Mouse (Mus musculus) kidney, postnatal 36 days (tissue): ENCODE measurements around the gene Pds5a.
"Not testable (repeated sequence)": the region's sequence is repeated elsewhere in the genome, so short reads cannot be mapped to it uniquely, and the experiment has no call there.

ENCODE experiments used
- DNase-seq, 2 experiments: peaks; one replicate each; pipeline ENCODE4 v3.0.0; 2021 to 2022; ENCODE audit warnings: mixed read lengths in 2 of 2

The Pds5a gene

DNA sequence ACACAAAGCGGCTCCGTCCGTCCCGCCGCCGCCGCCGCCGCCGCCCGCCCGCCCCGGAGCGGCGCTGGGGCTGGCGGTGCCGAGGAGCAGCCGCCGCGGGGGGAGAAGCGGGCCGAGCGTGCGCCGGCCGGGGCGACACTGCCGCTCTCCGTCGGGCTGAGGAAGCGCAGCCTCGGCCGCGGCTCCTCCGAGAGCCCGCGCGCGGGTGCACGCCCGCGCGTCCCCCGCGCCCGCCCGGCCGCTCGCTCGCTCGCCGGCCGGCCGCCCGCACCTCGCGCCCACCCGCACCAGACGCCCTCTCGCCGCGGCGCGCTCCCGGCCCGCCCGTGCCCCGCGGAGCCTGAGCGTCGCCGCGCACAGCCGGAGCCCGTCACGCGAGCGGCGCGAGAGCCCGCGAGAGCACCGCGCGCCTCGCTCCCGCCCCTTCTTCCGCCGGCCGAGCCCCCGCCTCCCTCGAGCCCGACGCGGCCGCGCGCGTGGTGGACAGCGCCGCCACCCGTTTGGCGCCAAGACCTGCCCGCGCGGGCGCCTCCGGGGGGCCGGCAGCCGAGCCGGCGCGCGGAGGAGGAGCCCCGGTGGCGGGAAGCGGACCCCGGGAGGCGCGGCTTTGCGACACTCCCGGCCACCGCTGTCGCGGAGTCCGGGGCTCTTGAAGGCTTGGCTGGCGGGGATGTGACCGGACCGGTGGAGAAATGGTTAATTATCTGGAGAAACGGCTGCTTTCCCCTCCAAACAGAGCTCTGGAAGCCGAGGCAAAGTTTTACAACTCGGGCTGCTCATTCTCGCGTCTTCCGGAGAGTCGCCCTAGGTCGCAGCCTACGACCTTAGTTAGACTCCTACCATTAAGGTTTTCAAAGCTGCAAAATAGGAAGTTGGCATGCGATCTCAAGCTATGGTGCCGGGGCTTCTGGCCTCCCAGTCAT is at the start of gene Pds5a:
Gene Pds5a, minus strand, starts transcription at position 438 of the 923 bp plus-strand sequence.
- peak; percentile 86 to 92 for DNase-seq

- DNase-seq, result no peak
Observed at GRCm38 (mm10) chr5:65746908-65747307, 48.8 kb upstream of the Pds5a start.

DNA sequence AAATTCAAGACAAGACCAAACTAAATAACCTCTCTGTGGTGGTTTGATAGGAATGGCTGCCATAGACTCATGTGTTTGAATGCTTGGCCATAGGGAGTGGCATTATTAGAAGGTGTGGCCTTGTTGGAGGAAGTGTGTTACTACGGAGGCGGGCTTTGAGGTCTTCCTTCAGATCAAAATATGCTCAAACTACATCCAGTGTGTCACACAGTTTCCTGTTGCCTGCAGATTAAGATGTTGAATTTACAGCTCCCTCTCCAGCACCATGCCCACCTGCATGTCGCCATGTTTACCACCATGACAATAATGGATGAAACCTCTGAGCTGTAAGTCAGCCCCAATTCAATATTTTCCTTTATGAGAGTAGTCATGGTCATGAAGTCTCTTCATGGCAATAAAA is 41.3 kb upstream of the Pds5a start:
- no peak for DNase-seq

DNA sequence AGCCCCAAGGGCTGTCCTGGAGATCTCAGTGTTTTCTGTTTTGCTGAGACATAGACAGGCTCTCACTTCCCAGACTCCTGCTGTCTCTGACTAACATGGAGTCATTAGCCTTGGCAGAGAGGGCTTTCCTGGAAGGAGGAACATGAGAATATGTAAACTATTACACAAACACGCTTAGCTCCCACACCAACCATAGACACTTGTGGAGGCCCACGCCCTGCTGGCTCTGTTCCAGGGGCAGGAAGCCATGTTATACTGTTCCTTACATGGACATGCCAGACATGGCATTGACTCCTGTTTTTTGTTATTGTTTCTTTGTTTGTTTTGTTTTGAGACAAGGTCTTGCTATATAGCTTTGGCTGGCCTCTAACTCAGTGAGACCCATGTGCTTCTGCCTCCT is 37.5 kb upstream of the Pds5a start:
- DNase-seq, result no peak

GRCm38 (mm10) chr5:65731173-65732007 is 33.3 kb upstream of the Pds5a start:
- peak; percentile 78 to 82 for DNase-seq

- peak; percentile 74 to 83 for DNase-seq
Observed at GRCm38 (mm10) chr5:65724311-65725054, 26.4 kb upstream of the Pds5a start.

GRCm38 (mm10) chr5:65718368-65718767 is 20.3 kb upstream of the Pds5a start:
- no peak for DNase-seq

GRCm38 (mm10) chr5:65717903-65718211 is 19.8 kb upstream of the Pds5a start:
- not testable (repeated sequence) for DNase-seq

- DNase-seq, result peak in 1 of 2 experiments; percentile 29
Observed at GRCm38 (mm10) chr5:65717063-65717902, 19.2 kb upstream of the Pds5a start.

GRCm38 (mm10) chr5:65715084-65715483 is 17.0 kb upstream of the Pds5a start:
- DNase-seq, result no peak

GRCm38 (mm10) chr5:65711463-65711862 is 13.4 kb upstream of the Pds5a start:
- no peak for DNase-seq

DNA sequence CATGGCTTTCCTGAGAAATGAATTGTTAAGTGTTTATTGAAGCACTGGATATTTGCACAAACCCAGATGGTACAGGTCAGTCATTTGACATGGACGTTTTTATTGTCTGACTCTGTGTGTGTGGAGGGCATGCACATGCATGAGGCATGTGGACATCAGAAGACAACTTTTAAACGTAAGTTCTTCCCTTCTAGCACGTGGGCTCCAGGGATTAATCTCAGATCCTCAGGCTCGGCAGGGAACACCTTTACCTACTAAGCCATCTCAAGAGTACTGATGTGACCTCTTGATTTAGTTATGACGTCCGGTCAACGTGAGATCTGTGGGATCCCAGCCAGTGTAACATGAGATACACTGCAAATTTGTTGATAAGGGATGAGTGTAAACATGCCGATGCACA is 12.2 kb upstream of the Pds5a start:
- DNase-seq, result no peak

GRCm38 (mm10) chr5:65706979-65707378 is 8.9 kb upstream of the Pds5a start:
- no peak for DNase-seq

- no peak for DNase-seq
Observed at GRCm38 (mm10) chr5:65706171-65706570, 8.1 kb upstream of the Pds5a start.

- DNase-seq, result no peak
Observed at GRCm38 (mm10) chr5:65704765-65705678, 6.9 kb upstream of the Pds5a start.

DNA sequence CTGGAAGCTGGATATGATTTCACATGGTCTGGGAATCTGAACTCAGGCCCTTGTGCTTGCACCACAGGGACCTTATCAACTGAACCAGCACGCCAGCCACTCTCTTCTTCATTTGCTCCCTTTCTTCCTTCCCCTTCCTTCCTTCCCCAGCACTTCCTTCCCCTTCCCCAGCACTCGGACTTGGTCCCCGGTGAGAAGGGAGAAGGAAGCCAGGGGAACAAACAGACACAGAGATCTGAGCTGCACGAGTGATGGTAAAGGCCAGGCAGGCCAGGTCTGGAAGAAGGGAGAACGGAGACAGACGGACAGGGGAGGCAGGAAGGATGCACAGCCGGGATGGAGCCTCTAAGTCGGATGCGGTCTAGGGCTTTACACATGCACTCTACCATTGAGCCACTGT is 5.2 kb upstream of the Pds5a start:
- no peak for DNase-seq

DNA sequence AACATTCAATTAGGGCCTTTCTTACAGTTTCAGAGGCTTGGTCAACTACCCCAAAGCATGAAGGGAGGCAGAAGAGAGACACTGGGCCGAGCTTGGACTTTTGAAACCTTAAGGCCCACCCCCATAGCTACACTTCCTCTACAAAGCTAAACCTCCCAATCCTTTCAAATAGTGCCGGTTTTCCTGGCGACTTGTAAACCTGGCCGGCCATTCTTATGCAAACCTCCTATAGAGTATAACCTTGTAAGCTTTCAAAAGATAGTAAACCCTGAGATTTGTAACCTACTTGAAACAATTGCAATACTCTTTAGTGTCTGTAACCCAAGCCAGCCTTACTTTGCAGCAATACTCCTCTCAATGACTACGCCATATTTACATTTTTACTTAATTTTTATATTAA is 2.0 kb upstream of the Pds5a start:
- no peak for DNase-seq

DNA sequence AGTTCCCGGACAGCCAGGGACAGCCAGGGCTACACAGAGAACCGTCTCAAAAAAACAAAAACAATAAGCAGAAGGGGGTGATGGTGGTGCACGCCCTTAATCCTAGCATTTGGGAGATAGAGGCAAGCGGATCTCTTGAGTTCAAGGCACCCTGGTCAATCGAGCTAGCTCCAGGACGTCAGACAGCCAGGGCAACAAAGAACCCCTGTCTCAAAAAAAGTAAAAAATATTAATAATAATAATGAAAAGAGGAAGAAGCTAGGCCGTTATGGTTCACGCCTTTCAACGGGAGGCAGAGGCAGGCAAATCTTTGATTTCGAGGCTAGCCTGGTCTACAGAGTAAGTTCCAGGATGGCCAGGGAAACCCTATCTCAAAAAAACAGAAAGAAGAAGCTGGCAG is 1.1 kb upstream of the Pds5a start:
- no peak for DNase-seq

- no peak for DNase-seq
Observed at GRCm38 (mm10) chr5:65698759-65699136, 675 bp upstream of the Pds5a start.

GRCm38 (mm10) chr5:65697486-65697835 is 612 bp downstream of the Pds5a start:
- DNase-seq, result no peak

DNA sequence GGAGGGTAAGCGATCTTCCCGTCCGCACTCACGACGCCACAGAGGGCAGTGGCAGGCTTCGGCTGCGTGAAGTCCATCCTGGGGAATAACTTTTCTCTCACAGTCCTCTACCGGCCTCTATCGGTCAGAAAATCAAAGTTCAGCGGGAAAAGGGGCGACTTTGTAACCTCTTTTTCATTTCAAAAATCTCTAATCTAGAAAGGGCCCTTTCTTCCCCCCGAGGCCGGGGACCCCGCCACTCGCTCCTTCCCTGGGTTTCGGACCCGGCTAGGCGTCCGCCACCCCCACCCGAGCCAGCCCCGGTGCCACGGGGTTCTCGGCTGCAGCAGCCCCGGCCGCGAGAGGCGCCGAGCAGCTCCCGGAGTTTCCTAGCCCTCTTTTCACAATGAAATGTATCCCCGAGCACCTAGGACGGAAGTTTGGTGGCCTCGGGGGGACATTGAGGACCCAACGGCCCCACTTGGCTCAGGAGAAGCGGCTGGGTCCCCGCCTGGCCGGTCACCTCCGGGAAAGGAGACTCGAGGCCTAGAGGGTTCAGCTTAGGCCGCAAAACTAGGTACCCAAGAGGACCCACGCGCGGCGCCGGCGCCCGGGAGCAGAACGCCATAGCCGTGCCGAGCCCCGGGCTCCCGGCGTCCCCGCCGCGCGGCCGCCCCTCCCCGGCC is 1.1 kb downstream of the Pds5a start:
- DNase-seq, result peak; percentile 84
